Mouse (Mus musculus) spleen, postnatal 0 days (tissue): Measurements from ENCODE around the gene Clptm1l. TPM values are rescaled to one million over a fixed set of nuclear protein-coding genes. Genes with fewer than 3 reads are reported as not detected.

Experiments used
- polyA plus RNA-seq: library from polyadenylated mRNA; unstranded; fragments of >200 nt; fragmentation: Nextera tagmentation; extraction: Ambion mirVana; gene quantifications from 2 replicates; pipeline ENCODE4 v1.2.1, GENCODE M21; 2015

Gene Clptm1l
- 76.4 and 76.9 TPM in 2 replicates for polyA plus RNA-seq

DNA sequence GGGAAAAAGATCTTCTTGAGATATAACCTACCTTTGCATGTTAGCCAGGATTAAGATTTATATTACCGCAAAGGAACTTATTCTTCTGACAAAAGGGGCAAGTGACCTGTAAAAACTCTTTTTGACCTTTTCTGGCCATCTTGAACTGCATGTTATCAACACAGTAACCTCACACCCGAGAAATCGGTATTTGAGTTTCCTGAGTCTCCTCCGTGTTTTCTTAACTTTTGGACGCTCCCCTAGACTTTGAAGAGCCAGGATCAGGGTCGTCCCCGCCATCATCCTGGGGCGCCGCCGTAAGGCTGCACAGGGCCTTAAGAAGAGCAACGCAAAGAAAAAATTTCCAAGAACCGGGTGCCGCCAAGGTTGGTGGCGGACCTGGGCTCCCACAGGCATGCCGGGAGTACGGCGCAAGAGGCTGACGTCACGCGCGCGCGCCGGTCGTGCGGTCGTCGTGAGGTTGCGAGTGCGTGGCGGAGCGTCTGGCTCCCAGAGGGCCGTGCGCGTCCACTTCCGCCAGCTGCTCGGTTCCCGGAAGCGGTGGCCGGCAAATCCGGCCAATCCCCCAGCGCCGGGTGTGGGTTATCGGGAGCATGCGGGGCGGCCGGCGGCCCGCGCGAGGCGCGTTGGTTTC lies at the start of gene Clptm1l:
Gene Clptm1l, plus strand, starts transcription at position 485 of the 634 bp plus-strand sequence.

DNA sequence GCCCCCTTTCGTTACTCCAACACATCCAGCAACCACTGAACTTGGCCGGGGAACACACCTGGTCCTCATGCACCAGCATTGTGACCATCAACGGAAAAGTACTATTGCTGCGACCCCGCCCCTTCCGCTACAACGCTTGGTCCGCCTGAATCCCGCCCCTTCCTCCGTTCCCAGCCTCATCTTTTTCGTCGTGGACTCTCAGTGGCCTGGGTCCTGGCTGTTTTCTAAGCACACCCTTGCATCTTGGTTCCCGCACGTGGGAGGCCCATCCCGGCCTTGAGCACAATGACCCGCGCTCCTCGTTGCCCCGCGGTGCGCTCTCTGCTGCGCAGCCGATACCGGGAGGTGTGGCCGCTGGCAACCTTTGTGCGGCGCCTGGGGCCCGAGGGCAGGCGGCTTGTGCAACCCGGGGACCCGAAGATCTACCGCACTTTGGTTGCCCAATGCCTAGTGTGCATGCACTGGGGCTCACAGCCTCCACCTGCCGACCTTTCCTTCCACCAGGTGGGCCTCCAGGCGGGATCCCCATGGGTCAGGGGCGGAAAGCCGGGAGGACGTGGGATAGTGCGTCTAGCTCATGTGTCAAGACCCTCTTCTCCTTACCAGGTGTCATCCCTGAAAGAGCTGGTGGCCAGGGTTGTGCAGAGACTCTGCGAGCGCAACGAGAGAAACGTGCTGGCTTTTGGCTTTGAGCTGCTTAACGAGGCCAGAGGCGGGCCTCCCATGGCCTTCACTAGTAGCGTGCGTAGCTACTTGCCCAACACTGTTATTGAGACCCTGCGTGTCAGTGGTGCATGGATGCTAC lies 23.1 kb downstream of the Clptm1l start, which contains the start of gene Tert:
Gene Tert, plus strand, starts transcription at position 167 of the 805 bp plus-strand sequence.

Other genes starting within 250 kb of the Clptm1l start
- 89.7 and 101 TPM in 2 replicates for gene Lpcat1, start 136.8 kb upstream of the Clptm1l start, polyA plus RNA-seq
- gene Slc6a3, start 67.3 kb upstream of the Clptm1l start, polyA plus RNA-seq = 0.10 and 0.14 TPM in 2 replicates
- 0.35 and 0.70 TPM in 2 replicates for gene Tert, start 22.9 kb downstream of the Clptm1l start, polyA plus RNA-seq
- not detected in 2 replicates for gene Slc6a18, start 74.0 kb downstream of the Clptm1l start, polyA plus RNA-seq
- gene Slc6a19, start 100.9 kb downstream of the Clptm1l start, polyA plus RNA-seq = 0.10 TPM in 1 of 2 replicates, not detected in the other
- 3.7 and 4.2 TPM in 2 replicates for gene Slc12a7, start 129.1 kb downstream of the Clptm1l start, polyA plus RNA-seq
- gene Nkd2, start 243.6 kb downstream of the Clptm1l start, polyA plus RNA-seq = 1.9 and 2.0 TPM in 2 replicates